Mouse (Mus musculus) effector memory CD4-positive, alpha-beta T cell, adult 5 months (primary cell): ENCODE data around the gene Preb. TPM values are rescaled to one million over a fixed set of nuclear protein-coding genes. Genes with fewer than 3 reads are reported as not detected.

Source experiments
- polyA plus RNA-seq: library from polyadenylated mRNA; unstranded; fragments of 100-300 nt; shearing (Covaris generic); gene quantifications from one replicate; pipeline ENCODE4 v1.2.1, GENCODE M21; 2017

The Preb gene
- 215 TPM for polyA plus RNA-seq

GRCm38 (mm10) chr5:30959966-30960501 is at the start of gene Preb:
Gene Preb (minus strand): TSS chr5:30960361.

GRCm38 (mm10) chr5:30968416-30968815 is 8.3 kb upstream of the Preb start, which contains the start of gene Tcf23:
Gene Tcf23 (plus strand): TSS chr5:30968662.

DNA sequence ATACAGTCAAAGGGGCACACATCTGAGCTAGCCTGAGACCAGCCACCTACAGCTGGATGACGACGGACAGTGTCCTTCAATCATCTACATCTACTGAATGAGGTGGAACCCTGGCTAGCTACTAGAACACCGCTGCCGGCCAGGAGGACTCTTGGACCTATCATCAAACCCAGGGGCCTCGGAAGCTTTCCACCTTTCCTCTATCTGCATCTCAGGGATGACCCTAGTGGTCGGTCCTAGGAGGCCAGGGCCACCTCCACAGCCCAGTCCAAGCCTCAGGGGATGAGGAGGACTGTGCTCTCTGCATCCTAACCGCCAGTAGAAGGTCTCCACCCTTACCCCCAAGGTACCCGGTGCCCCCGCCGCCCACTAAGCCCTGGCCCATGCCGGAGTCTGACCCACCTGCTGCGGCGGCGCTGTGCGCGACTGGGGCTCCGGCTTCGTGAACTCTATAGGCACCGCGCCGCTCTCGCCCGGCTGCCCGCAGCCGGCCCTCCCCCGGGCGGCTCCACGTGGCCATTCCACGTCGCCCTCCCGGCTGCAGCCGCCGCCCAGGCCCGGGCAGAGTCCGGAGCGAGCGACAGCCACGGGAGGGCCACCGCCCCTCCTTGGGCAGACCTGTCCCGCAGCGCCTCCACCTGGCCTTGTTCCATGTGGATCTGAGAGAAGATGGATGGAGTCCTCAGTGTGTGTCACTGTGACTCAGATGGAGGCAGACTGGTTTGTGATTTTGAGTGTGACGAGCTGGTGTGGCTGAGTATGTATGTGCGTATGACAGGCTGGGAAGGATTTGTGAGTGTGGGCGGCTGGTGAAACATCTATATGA is 15.0 kb downstream of the Preb start, which contains the start of gene Cgref1:
Gene Cgref1, minus strand, starts transcription at position 636 of the 826 bp plus-strand sequence.

DNA sequence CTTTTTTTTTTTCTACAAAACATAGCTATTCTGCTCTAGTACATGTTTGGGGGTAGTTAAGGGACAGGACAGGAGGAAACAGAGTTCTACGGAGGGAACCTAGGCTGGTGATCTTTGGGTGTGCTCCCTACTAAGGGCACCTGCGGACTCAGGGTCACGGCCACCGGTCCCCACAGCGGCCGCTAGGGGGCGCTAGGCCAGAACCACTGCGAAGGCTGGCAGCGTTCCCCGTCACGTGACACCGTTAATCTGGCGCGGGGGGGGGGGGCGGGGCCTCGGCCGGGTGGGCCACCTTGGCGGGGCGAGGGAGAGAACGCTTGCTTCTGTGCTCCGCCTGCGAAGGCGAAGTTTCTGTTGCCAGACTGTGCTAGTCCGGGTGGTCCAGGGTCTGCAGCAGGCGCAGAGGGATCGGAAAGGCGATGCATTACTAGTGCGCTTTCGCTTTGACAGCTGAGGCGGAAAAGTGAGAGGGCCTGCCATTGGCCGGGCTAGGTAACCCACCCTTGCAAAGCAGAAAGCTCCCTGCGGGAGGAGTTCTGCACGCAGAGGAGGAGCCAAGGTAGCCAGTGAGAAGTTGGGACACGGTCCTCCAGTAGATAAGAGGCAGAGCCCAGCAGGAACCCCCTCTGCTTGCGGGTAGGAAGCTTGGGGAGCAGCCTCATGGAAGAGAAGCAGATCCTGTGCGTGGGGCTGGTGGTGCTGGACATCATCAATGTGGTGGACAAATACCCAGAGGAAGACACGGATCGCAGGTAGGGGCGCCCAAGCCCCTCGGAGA is 38.7 kb downstream of the Preb start, which contains the start of gene Khk:
Gene Khk, plus strand, starts transcription at position 176 of the 778 bp plus-strand sequence.

DNA sequence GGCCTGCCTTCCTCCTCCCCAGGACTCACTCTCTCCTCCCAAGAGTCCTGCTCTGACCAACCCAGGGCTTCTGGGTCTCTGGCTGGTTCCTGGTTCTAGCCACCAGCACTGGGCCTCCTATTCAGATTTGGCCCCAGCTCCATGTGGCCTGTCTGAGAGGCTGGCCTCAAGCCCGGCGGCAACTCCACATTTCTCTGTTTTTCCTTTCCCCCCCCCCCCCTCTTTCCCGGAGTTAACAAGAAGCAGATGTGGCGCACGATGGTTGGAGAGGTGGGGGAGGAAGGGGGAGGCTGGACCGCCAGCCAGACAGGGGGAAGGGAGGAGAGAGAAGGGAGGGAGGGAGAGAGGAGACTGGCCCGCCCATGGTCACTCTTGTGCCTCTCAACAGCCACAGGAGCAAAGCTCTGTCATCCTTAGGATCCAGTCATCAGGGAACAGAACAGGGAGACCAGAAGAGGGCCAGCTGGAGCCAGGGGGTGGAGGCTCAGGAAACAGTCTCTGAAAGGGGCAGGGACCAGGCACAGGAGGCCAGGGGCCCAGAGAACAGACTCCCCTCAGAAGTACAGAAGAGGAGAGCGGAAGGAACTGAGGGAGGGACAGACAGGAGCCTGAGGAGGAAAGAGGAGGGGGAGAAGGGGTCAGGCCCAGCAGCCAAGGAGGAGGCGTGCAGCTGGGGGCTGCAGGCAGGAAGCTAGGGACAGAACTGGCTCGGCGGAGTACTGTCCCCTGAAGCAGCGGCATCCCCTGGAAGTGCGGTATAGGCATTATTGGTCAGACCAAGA is 46.9 kb downstream of the Preb start, which contains the start of gene Emilin1:
Gene Emilin1, plus strand, starts transcription at position 343 of the 782 bp plus-strand sequence.

DNA sequence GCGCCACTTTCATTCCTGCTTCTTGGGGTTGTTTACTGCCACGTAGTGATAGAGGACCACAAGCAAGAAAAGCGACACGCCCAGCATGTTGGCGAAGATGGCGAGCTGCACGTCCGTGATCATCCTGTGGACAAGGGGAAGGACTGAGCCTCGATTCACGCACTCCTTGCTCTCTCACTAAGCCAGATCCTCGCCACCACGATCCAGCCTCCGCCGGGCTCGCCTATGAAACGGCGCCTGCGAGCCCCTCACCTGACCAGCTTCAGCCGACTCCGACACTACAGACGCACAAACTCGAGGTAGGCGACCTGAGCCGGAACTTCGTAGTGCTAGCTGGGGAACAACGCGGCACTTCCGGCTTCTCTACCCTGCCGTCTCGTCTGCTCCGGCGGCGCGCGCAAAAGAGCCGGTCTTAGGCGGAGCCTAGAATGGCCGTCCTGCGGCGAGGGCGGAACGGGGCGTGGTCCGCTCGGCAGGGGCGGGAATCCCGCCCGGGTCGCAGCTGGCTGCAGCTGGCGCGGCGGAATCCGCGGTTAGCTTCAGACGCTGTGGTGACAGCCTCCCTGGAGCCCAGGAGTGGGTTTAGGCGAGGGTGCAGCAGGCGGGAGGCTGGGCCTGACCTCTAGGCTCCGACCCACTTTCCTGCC is 52.6 kb downstream of the Preb start, which contains the start of gene Ost4:
Gene Ost4, minus strand, starts transcription at position 376 of the 647 bp plus-strand sequence.

Other genes starting within 250 kb of the Preb start
- 0.27 TPM for gene Dpysl5, start 248.8 kb downstream of the Preb start, polyA plus RNA-seq
- 15.2 TPM for gene Mapre3, start 145.7 kb downstream of the Preb start, polyA plus RNA-seq
- 41.2 TPM for gene Tmem214, start 92.3 kb downstream of the Preb start, polyA plus RNA-seq
- gene Agbl5, start 71.7 kb downstream of the Preb start, polyA plus RNA-seq: 9.7 TPM
- gene Ost4, start 52.6 kb downstream of the Preb start, polyA plus RNA-seq: 261 TPM
- 0.12 TPM for gene Emilin1, start 47.0 kb downstream of the Preb start, polyA plus RNA-seq
- 12.1 TPM for gene Khk, start 38.9 kb downstream of the Preb start, polyA plus RNA-seq
- 0.26 TPM for gene Cgref1, start 14.8 kb downstream of the Preb start, polyA plus RNA-seq
- gene Tcf23, start 8.3 kb upstream of the Preb start, polyA plus RNA-seq: not detected
- 62.9 TPM for gene Atraid, start 88.0 kb upstream of the Preb start, polyA plus RNA-seq
- gene Slc5a6, start 88.6 kb upstream of the Preb start, polyA plus RNA-seq: 5.3 TPM
- gene Cad, start 94.4 kb upstream of the Preb start, polyA plus RNA-seq: 16.7 TPM
- gene Dnajc5g, start 145.9 kb upstream of the Preb start, polyA plus RNA-seq: not detected
- gene Slc30a3, start 147.9 kb upstream of the Preb start, polyA plus RNA-seq: 1.3 TPM
- gene Trim54, start 156.4 kb upstream of the Preb start, polyA plus RNA-seq: not detected
- not detected for gene Ucn, start 178.5 kb upstream of the Preb start, polyA plus RNA-seq
- gene Mpv17, start 193.9 kb upstream of the Preb start, polyA plus RNA-seq: 16.9 TPM
- not detected for gene Gm29609, start 219.6 kb upstream of the Preb start, polyA plus RNA-seq
- 96.4 TPM for gene Gtf3c2, start 219.8 kb upstream of the Preb start, polyA plus RNA-seq
- 83.0 TPM for gene Snx17, start 232.9 kb upstream of the Preb start, polyA plus RNA-seq
- gene Eif2b4, start 233.1 kb upstream of the Preb start, polyA plus RNA-seq: 46.4 TPM
- gene Zfp513, start 241.9 kb upstream of the Preb start, polyA plus RNA-seq: 24.6 TPM